Mouse (Mus musculus): ENCODE measurements around the gene Rwdd2b. TPM values are rescaled to one million over a fixed set of nuclear protein-coding genes. Genes with fewer than 3 reads are reported as not detected.

The Rwdd2b gene
- polyA plus RNA-seq, 1 experiment: 24.4 TPM

GRCm38 (mm10) chr16:87432033-87432814 is 8.1 kb downstream of the Rwdd2b start, which contains the start of gene Ltn1:
Ltn1 (minus strand) TSS chr16:87432612.
- peak; percentile 95 for DNase-seq (ENCODE audit: low read depth, low spot score)
- WGBS: under 1% methylated on average over 56 of the region's 56 CpGs

DNA sequence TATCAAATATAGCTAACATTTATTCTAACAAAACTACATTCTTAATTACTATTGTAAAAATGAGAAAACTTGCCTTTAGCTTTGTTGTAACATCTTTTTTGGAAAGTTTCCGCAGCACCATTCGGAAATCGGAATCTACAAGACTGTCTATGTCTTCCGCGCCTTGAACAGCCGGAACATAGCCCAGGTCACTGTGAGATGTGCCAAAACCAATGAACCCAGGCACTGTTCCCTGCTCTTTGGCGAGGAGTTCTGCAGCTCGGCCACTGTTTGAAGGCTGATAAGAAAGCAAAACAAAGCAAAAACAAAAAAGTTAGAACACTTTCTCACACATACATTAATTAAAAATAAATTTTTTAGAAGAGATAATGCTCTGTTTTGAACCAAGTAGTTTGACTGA is 12.9 kb downstream of the Rwdd2b start:
- no peak for DNase-seq (ENCODE audit: low read depth, low spot score)
- 93% methylated on average over 8 of the region's 8 CpGs for WGBS

- no peak for DNase-seq (ENCODE audit: low read depth, low spot score)
- WGBS: 90% methylated on average over 8 of the region's 8 CpGs
These were observed 19.7 kb downstream of the Rwdd2b start for GRCm38 (mm10) chr16:87420662-87421061.

DNA sequence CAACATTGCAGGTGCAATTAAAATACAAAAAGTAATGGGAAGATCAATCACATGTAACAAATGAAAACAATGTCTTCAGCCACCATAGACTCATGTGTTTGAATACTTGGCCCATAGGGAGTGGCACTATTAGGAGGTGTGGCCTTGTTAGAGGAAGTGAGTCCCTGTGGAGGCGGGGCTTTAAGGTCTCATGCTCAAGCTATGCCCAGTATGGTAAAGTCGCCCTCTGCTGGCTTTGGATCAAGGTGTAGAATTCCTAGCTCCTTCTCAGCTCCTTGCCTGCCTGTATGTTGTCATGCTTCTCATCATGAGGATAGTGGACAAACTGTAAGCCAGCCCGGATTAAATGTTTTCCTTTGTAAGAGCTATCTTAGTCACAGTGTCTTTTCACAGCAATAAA is 35.4 kb downstream of the Rwdd2b start:
- DNase-seq (ENCODE audit: low read depth, low spot score): peak; percentile 33
- 67% methylated on average over 3 of the region's 3 CpGs for WGBS

GRCm38 (mm10) chr16:87393813-87394548 is 46.4 kb downstream of the Rwdd2b start:
- DNase-seq (ENCODE audit: low read depth, low spot score): peak; percentile 31

GRCm38 (mm10) chr16:87387444-87387977 is 52.9 kb downstream of the Rwdd2b start:
- 91% methylated on average over 3 of the region's 3 CpGs for WGBS
- DNase-seq (ENCODE audit: low read depth, low spot score): no peak

More at GRCm38 (mm10) chr16:87393813-87394548, 46.4 kb downstream of the Rwdd2b start:
- 46% methylated on average over 16 of the region's 16 CpGs for WGBS

- 88% methylated on average over 2 of the region's 2 CpGs for WGBS
- DNase-seq (ENCODE audit: low read depth, low spot score): no peak
These were observed 56.0 kb downstream of the Rwdd2b start for GRCm38 (mm10) chr16:87384366-87384765.

Other genes starting within 250 kb of the Rwdd2b start
- 3.6 and 5.1 TPM in 2 replicates for gene N6amt1, start 86.4 kb downstream of the Rwdd2b start, polyA plus RNA-seq (2012; rRNA removed)
- 4.1 and 6.6 TPM in 2 replicates for gene Ltn1, start 8.0 kb downstream of the Rwdd2b start, polyA plus RNA-seq (2012; rRNA removed)
- 25.2 and 27.0 TPM in 2 replicates for gene Usp16, start 14.1 kb upstream of the Rwdd2b start, polyA plus RNA-seq (2012; rRNA removed)
- gene Cct8, start 55.3 kb upstream of the Rwdd2b start, polyA plus RNA-seq (2012; rRNA removed): 27.4 and 31.4 TPM in 2 replicates
- gene Map3k7cl, start 112.8 kb upstream of the Rwdd2b start, polyA plus RNA-seq (2012; rRNA removed): 0.41 and 0.53 TPM in 2 replicates

Measured in large intestine, adult 2 months (tissue).